Mouse (Mus musculus): Measurements from ENCODE around the gene Arrdc2.

Arrdc2 gene

GRCm38 (mm10) chr8:70839408-70840351, at the start of gene Arrdc2:
Gene Arrdc2, minus strand, starts transcription at chr8:70839720.
- in situ Hi-C loops (cut with MboI; ENCODE audit: unreplicated experiment in 2 of 2), result loop anchor here (5.0 to 10.0 kb wide), 5 partner anchors 37 to 225 kb away; partner anchors contain the start of genes Lrrc25 (in 2 of the 2) and Gm3336 (in 1 of the 2)

- in situ Hi-C loops (cut with MboI; ENCODE audit: unreplicated experiment in 2 of 2), result loop anchor here (25.0 kb wide), 1 partner anchor 775 kb away; the partner anchor contains the start of gene Unc13a (in 2 of the 2)
These were observed 48.1 kb upstream of the Arrdc2 start for GRCm38 (mm10) chr8:70887669-70888068.

DNA sequence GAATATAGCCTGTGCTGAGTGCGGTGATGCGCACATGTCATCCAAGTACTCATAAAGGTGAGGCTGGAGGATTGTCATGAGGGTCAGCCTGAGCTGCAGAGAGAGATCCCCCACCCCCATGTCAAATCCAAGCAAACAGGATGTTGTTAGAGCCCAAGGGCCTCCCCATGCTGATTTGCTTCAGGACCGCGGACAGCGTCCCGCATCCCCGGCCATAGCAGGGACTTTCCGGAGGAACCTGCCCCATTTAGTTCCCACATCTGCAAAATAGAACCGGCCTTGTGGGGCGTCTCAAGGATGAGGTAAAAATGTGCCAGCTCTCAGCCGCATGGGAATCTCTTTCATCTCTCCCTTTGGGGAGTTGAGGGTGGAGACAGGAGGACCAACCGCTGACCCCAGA, 46.1 kb upstream of the Arrdc2 start:
- in situ Hi-C loops (cut with MboI; ENCODE audit: unreplicated experiment in 2 of 2), result loop anchor here (25.0 kb wide), 1 partner anchor 777 kb away; the partner anchor contains the start of gene Unc13a (in 2 of the 2)

GRCm38 (mm10) chr8:70884683-70885082, 45.2 kb upstream of the Arrdc2 start:
- in situ Hi-C loops (cut with MboI; ENCODE audit: unreplicated experiment in 2 of 2), result loop anchor here (25.0 kb wide), 1 partner anchor 778 kb away; the partner anchor contains the start of gene Unc13a (in 2 of the 2)

DNA sequence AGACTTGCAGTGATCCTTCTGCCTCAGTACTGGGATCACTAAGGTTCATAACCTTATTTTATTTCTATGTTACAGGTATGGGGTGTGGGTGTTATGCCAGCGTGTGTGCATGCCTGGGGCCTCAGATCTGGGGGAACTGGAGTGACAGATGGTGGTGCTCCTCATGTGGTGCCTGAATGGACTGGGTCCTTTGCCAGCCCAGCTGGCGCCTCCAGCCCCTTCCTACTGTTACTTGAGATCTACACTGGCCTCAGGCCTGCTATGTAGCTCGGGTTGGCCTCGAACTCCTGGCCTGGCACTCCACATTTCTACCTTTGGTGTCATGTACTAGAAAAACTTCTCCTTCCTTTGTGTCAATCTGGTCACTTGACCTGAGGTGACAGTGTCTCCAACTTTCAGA, 44.7 kb upstream of the Arrdc2 start:
- in situ Hi-C loops (cut with MboI; ENCODE audit: unreplicated experiment in 2 of 2), result loop anchor here (25.0 kb wide), 1 partner anchor 778 kb away; the partner anchor contains the start of gene Unc13a (in 2 of the 2)

- in situ Hi-C loops (cut with MboI; ENCODE audit: unreplicated experiment in 2 of 2), result loop anchor here (25.0 kb wide), 1 partner anchor 782 kb away; the partner anchor contains the start of gene Unc13a (in 2 of the 2)
These were observed 41.0 kb upstream of the Arrdc2 start for GRCm38 (mm10) chr8:70880546-70880945.

DNA sequence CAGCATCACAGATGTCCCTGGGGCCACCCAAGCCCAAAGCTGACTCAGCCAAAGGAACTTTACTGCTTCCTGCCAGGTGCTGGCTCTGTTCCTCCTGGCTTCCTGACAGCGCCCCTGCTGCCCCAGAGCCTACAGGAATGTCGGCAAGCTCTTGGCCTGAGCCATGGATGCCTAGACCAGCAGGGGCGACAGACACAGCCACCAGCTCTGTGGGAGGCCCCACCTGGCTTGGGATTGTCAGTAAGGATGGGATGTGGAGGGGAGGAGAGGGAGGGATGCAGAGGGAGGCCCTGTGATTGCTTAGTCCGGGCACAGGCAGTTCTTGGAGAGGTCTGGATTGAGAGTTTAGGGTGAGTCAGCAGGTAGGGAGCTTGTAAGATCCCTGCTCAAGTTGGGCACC, 40.6 kb upstream of the Arrdc2 start:
- in situ Hi-C loops (cut with MboI; ENCODE audit: unreplicated experiment in 2 of 2), result loop anchor here (25.0 kb wide), 1 partner anchor 782 kb away; the partner anchor contains the start of gene Unc13a (in 2 of the 2)

DNA sequence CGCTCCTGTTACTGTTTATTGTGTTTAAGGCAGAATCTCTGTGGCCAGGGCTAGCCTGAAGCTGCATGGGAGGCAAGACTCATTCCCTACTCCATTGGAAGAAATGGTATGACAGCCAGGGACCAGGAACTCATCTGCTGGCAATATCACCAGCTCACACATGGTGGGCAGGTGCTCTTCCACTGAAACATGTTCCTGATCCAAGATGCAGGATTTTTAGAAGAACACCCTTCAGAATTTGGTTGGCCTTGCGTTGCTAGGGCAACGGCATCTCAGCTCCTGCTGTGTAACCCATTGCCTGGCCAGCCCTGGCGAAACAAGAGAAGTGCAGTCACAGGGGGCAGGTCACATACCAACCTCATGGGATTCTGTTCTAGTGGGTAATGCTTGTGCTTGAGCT, 40.0 kb upstream of the Arrdc2 start:
- in situ Hi-C loops (cut with MboI; ENCODE audit: unreplicated experiment in 2 of 2), result loop anchor here (25.0 kb wide), 1 partner anchor 783 kb away; the partner anchor contains the start of gene Unc13a (in 2 of the 2)

DNA sequence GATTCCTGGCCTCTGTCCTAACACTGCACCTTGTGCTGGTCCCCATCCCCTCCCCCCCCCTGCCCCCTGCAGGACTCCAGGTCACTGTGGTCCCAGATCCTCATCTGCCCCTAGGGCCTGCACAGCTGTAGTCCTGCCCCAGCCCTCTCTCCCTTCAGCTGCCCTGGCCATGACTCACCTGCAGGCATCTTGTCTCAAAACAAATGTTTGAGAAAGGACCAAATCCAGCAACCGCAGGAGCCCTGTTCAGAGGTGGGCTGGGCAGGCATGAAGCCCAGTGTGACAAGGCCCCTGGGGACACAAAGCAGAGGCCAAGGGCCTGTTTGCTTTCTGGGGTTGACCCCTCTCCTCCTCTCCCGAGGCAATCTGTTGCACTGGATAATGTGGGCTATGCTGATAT, 38.7 kb upstream of the Arrdc2 start:
- in situ Hi-C loops (cut with MboI; ENCODE audit: unreplicated experiment in 2 of 2), result loop anchor here (25.0 kb wide), 1 partner anchor 784 kb away; the partner anchor contains the start of gene Unc13a (in 2 of the 2)

- in situ Hi-C loops (cut with MboI; ENCODE audit: unreplicated experiment in 2 of 2), result loop anchor here (25.0 kb wide), 1 partner anchor 786 kb away; the partner anchor contains the start of gene Unc13a (in 2 of the 2)
These were observed 36.9 kb upstream of the Arrdc2 start for GRCm38 (mm10) chr8:70876382-70876781.

- in situ Hi-C loops (cut with MboI; ENCODE audit: unreplicated experiment in 2 of 2), result no loop called here
These were observed 34.9 kb upstream of the Arrdc2 start for GRCm38 (mm10) chr8:70874441-70874840.

- in situ Hi-C loops (cut with MboI; ENCODE audit: unreplicated experiment in 2 of 2), result no loop called here
These were observed 34.0 kb upstream of the Arrdc2 start, which contains the start of gene Ccdc124 for GRCm38 (mm10) chr8:70873364-70873985. Gene Ccdc124, minus strand, starts transcription at chr8:70873935.

- in situ Hi-C loops (cut with MboI; ENCODE audit: unreplicated experiment in 2 of 2), result no loop called here
These were observed 33.3 kb upstream of the Arrdc2 start for GRCm38 (mm10) chr8:70872643-70873363.

DNA sequence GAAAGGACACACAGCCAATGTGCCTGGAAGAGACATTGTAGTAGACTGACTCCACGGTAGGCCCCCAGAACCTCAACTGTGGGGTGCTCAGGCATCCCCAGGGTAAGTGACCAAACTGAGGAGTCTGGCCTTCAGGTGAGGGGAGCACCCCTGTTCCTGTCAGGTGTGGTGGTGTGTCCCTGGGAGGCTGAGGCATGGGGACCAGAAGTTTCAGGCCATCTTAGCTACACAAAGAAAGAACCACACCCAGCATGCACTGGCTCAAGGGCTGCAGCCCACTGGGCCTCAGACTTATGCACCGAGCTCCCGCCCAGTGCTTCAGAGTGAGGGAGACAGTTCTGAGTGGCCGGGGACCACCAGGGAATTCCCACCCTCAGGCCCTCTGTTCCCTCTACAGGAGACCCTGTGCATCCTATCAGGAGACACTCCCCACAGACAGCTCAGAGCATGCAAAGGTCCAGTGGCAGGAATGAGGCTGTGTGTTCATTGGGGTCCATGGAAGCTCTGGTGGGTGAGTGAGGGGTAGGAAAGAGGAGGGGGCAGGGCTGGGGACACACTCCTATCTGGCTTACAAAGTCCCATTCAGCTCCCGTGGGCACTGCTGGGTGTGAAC, 31.8 kb upstream of the Arrdc2 start:
- in situ Hi-C loops (cut with MboI; ENCODE audit: unreplicated experiment in 2 of 2), result no loop called here

DNA sequence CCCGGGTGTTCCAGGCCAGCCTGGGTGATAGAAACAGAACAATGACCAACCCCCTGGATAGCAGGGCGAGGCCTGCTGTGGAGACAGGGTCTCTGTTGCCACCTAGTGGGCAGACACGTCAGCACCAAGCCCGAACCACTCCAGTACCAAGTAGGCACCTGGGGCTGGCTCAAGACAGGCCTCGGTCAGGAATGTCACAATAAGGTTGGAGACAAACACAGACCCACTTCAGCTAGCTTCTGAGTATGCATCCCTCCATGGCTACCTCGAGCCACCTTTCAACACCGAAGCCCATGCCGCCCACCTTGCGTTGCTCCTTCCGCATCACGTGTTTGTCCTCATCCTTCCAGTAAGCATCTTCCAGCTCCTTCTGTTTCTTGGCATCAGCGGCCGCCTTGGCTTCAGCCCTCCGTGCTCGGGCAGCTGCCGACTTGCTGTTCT, 30.1 kb upstream of the Arrdc2 start:
- in situ Hi-C loops (cut with MboI; ENCODE audit: unreplicated experiment in 2 of 2), result no loop called here

DNA sequence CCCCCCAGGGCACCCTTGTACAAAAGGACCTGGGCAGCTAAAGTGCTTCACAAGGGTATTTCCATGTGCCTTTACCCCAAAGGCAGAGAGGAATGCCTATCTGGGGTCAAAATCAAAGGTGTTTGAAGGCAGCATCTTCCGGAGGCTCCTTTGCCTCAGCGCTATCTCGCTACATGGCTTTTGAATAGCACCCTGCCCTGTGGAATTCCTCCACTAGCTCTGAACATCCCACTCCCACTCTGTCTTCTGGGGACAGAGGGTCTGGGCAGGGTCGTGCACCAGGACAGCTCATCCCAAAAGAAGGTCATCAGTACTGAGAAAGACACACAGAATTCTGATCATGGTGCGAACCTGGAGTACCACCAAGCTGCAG, 29.7 kb upstream of the Arrdc2 start:
- in situ Hi-C loops (cut with MboI; ENCODE audit: unreplicated experiment in 2 of 2), result no loop called here

DNA sequence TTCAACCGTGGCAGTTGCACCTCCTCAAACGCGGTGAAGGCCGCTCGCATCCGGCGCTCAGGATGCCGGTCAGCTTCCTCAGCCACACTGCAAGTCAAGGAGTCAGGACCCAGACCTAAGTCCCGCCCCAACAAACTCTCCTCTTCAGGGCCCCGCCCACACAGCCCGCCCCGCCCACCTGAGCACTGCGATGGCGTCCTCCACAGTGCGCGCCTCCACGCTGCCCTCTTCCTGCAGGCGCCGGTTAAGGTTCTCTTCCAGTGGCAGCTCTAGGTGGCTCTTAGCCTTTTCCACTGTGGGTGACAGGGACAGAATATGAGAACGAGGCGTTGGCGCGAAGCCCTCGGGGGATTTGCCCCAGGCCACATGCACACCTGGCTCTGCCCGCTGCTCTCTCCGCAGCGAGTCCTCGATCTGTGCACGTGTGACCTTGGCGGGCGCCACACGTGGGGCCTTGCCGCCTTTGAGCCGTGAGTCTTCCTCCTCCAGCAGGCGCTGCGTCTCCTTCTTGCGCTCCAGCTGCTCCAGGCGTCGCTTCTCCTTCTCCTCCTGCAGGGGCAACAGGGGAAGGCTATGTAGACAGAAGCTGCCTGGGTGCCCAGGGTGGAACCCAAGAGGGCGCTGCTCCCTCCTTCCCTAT, 29.2 kb upstream of the Arrdc2 start:
- in situ Hi-C loops (cut with MboI; ENCODE audit: unreplicated experiment in 2 of 2), result no loop called here

DNA sequence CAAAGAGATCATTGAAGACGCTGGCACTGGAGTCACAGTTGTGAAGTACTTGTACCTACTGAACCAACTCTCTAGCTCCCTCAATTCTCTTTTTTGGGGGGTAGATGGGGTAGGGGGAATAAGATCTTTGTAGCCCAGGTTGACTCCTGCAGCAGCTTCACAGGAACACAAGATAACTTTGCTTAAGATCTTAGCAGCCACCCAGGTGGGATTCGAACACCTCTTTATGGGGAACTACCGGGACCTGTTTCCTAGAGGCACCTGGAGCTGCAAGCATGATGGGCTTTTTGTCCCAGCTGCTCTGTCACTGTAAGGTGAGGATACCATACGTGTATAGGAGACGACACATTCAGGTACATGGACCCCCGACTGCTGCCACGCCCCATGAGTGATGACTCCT, 27.0 kb upstream of the Arrdc2 start:
- in situ Hi-C loops (cut with MboI; ENCODE audit: unreplicated experiment in 2 of 2), result no loop called here

GRCm38 (mm10) chr8:70866001-70866520, 26.5 kb upstream of the Arrdc2 start:
- in situ Hi-C loops (cut with MboI; ENCODE audit: unreplicated experiment in 2 of 2), result no loop called here

All from v-Abl transformed pro-B cells (cell line).